Mouse (Mus musculus) G1E (cell line): ENCODE measurements around the gene Sart3.

Experiments used
- CTCF ChIP-seq: IDR thresholded peaks from 2 replicates; pipeline ENCODE4 v1.5.1; 2012; ENCODE audit warnings: low read depth, low read length, inconsistent platforms, mixed read lengths
- GATA1 ChIP-seq: IDR thresholded peaks from 2 replicates; pipeline ENCODE4 v1.6.1; 2012; ENCODE audit warnings: borderline replicate concordance, low read length, inconsistent platforms, mixed read lengths
- GATA2 ChIP-seq: IDR thresholded peaks from 2 replicates; pipeline ENCODE4 v1.6.1; 2012; ENCODE audit warnings: low read depth, low read length, inconsistent platforms, borderline replicate concordance
- TAL1 ChIP-seq: conservative IDR thresholded peaks from 2 replicates; pipeline ENCODE4 v1.6.1; 2012; ENCODE audit warnings: low read depth, low read length, inconsistent platforms, mixed read lengths

DNA sequence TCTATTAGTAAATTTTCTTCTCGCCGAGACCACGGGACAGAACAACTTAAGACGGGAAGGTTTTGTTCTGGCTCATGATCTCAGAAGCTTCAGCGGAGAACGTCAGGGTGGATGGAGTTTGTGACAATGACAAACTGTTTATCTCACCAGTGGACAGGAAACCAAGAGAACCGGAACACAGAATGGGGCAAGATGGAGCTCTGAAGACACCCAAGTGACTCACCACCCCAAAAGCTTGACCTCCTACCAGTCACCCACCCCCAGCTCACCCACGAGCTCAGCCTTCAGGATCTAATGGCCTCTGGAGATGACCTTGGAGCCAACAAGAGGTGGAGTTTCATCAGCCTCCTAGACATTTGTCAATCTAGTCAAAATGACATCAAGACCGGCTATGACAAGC lies 33.0 kb upstream of the Sart3 start:
- TF ChIP-seq CTCF: no peak
- no peak for TF ChIP-seq GATA2
- TF ChIP-seq TAL1: no peak
- no peak for TF ChIP-seq GATA1
